16 mouse cellular contexts compared by ENCODE assay signal in the genomic region with DNA sequence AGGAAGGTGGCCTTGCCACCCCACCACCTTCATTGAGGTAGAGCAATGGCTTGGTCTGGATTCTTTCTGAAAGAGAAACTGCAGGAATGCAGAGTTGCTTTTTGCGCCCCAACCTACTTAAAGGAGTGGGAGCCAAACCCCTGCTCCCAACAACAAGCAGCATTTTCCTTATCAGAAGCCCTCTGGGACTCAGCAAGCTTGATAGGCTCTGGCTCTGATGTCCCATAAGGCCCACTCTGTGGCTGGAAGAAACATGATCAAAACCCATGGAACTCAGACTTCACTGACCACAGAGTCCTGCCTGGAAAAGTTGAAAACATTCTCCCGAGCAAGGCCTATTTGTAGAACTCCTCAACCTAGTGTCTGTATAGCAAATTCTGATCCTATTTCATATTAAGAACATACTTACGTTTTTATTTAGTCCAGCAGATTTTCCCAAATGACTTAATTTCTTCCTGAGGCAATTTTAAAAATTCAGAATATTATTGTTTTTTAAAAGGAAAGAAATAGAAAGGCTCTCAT.
A peak's percentile ranks its signal among the peaks of the same experiment; 100 is the strongest.
DNase-seq lines count a peak whose midpoint lies in the region; ATAC-seq lines count a peak whose summit lies in the region.
"Had no signal": no experiment of that assay in that cellular context is flagged by ENCODE, and none has a peak within 500 bp of the region (broad histone marks: within the 10 kb centered on the region; RNA-seq: fewer than 3 reads in every experiment).

No protein-coding gene starts in this region.

- peak overlapping the region; percentile 98 for H3K4me2 ChIP-seq in hindbrain, embryonic 11.5 days (replicated peaks; ENCODE audit: low read depth, low read length)
- peak overlapping the region; percentile 100 for H3K4me2 ChIP-seq in midbrain, embryonic 14.5 days (ENCODE audit: low read length)
- no peak overlapping the region for H3K4me2 ChIP-seq in heart, embryonic 11.5 days
- H3K4me2 ChIP-seq: heart, embryonic 12.5 days had no signal

- peak overlapping the region; percentile 99 for H3K9ac ChIP-seq in hindbrain, embryonic 11.5 days (ENCODE audit: low read depth, low read length)
- peak overlapping the region; percentile 98 for H3K9ac ChIP-seq in midbrain, embryonic 14.5 days (replicated peaks; ENCODE audit: low read length)
- no peak overlapping the region for H3K9ac ChIP-seq in heart, embryonic 11.5 days (ENCODE audit: low read depth, low read length)
- H3K9ac ChIP-seq: heart, embryonic 12.5 days; liver, embryonic 14.5 days had no signal

- peaks cover 3% of the 10 kb centered on the region; the same call in 1 of the 2 replicates for H3K4me1 ChIP-seq in hindbrain, embryonic 11.5 days (replicated peaks; ENCODE audit: control insufficient read depth, insufficient read depth, low read length)
- peaks cover 24% of the 10 kb centered on the region for H3K4me1 ChIP-seq in midbrain, embryonic 14.5 days (ENCODE audit: control insufficient read depth, insufficient read depth, low read length)
- H3K4me1 ChIP-seq in heart, embryonic 11.5 days (ENCODE audit: control insufficient read depth, insufficient read depth, low read length), result peaks cover 12% of the 10 kb centered on the region; the same call in 1 of the 2 replicates

- DNase-seq in right cerebral cortex, postnatal 25 days, result peak; percentile 19
- DNase-seq in right cerebral cortex, adult 18-20 months, result no peak
- no peak for DNase-seq in hindbrain, embryonic 11.5 days (ENCODE audit: low spot score)
- peak; percentile 70 for DNase-seq in midbrain, embryonic 14.5 days
- DNase-seq in gastrocnemius, postnatal 4 days (ENCODE audit: low spot score in 2 of 2), result no peak
- DNase-seq in c-Kit-positive CD71-positive TER-119-positive erythroid progenitor cells, embryonic 14.5 days (ENCODE audit: low spot score), result no peak
- DNase-seq in gastrocnemius, postnatal 25 days, result no peak
- DNase-seq: cerebellum, postnatal 36 days; right cerebral cortex, postnatal 4 days had no signal

- no peak for ATAC-seq in hindbrain, embryonic 11.5 days (ENCODE audit: low FRiP score)
- no peak for ATAC-seq in midbrain, embryonic 14.5 days (ENCODE audit: low FRiP score, low TSS enrichment)
- no peak for ATAC-seq in heart, embryonic 11.5 days (replicated peaks; ENCODE audit: insufficient number of reproducible peaks, low FRiP score, low TSS enrichment)
- ATAC-seq: activated CD4-positive, CD25-positive, alpha-beta regulatory T cell, adult 4 months had no signal

- peak overlapping the region; percentile 67 for H3K4me3 ChIP-seq in hindbrain, embryonic 11.5 days (ENCODE audit: low read depth, low read length)
- peak overlapping the region; percentile 94 for H3K4me3 ChIP-seq in midbrain, embryonic 14.5 days (replicated peaks; ENCODE audit: low read depth, low read length)
- H3K4me3 ChIP-seq in heart, embryonic 11.5 days (ENCODE audit: low read depth, low read length), result no peak overlapping the region
- H3K4me3 ChIP-seq: erythroblast, embryonic 14.5 days; heart, embryonic 12.5 days; limb, embryonic 10.5 days had no signal

- 16% methylated on average over 3 of the region's 3 CpGs for WGBS in hindbrain, embryonic 11.5 days
- 18% methylated on average over 3 of the region's 3 CpGs for WGBS in midbrain, embryonic 14.5 days
- WGBS in heart, embryonic 11.5 days (ENCODE audit: insufficient replicate concordance), result 21% methylated on average over 3 of the region's 3 CpGs

- H3K27ac ChIP-seq in hindbrain, embryonic 11.5 days (ENCODE audit: low read depth, low read length), result peak overlapping the region; percentile 100
- peak overlapping the region; percentile 100 for H3K27ac ChIP-seq in midbrain, embryonic 14.5 days (replicated peaks; ENCODE audit: low read depth, low read length)
- no peak overlapping the region for H3K27ac ChIP-seq in heart, embryonic 11.5 days (ENCODE audit: low read depth, low read length)
- H3K27ac ChIP-seq: limb, embryonic 10.5 days; liver, embryonic 14.5 days; macrophage had no signal

- H3K27me3 ChIP-seq in hindbrain, embryonic 11.5 days (ENCODE audit: control insufficient read depth, insufficient read depth, low read length), result peaks cover 3% of the 10 kb centered on the region; the same call in 1 of the 2 replicates
- no peaks in the 10 kb centered on the region for H3K27me3 ChIP-seq in midbrain, embryonic 14.5 days (ENCODE audit: control insufficient read depth, insufficient read depth, low read length)
- H3K27me3 ChIP-seq in heart, embryonic 11.5 days (ENCODE audit: control insufficient read depth, insufficient read depth, low read length), result peaks cover 77% of the 10 kb centered on the region

- no peaks in the 10 kb centered on the region for H3K9me3 ChIP-seq in hindbrain, embryonic 11.5 days (ENCODE audit: control insufficient read depth, low read length)
- no peaks in the 10 kb centered on the region for H3K9me3 ChIP-seq in midbrain, embryonic 14.5 days (ENCODE audit: control insufficient read depth, low read length)
- H3K9me3 ChIP-seq in heart, embryonic 11.5 days (replicated peaks; ENCODE audit: control insufficient read depth, low read length), result no peaks in the 10 kb centered on the region
- H3K9me3 ChIP-seq: heart, embryonic 12.5 days; limb, embryonic 10.5 days had no signal

- no peaks in the 10 kb centered on the region for H3K36me3 ChIP-seq in hindbrain, embryonic 11.5 days (ENCODE audit: control insufficient read depth, insufficient read depth, low read length)
- H3K36me3 ChIP-seq in midbrain, embryonic 14.5 days (ENCODE audit: control insufficient read depth, insufficient read depth, low read length), result no peaks in the 10 kb centered on the region
- H3K36me3 ChIP-seq in heart, embryonic 11.5 days (ENCODE audit: control insufficient read depth, insufficient read depth, low read length), result no peaks in the 10 kb centered on the region
- H3K36me3 ChIP-seq: heart, embryonic 12.5 days; limb, embryonic 10.5 days had no signal

Comparison
In these comparisons a context has a peak if more than half of its experiments do, and no peak if none do; other contexts are left out.
1. DNase-seq: peak in right cerebral cortex, postnatal 25 days (single experiment) and midbrain, embryonic 14.5 days (single experiment); none in right cerebral cortex, adult 18-20 months (single experiment), hindbrain, embryonic 11.5 days (single experiment), gastrocnemius, postnatal 4 days (0 of 2), c-Kit-positive CD71-positive TER-119-positive erythroid progenitor cells, embryonic 14.5 days (single experiment) and gastrocnemius, postnatal 25 days (single experiment).